Mouse (Mus musculus) kidney, embryonic 15.5 days (tissue): ENCODE results near the gene Pax7. TPM values are rescaled to one million over a fixed set of nuclear protein-coding genes. Genes with fewer than 3 reads are reported as not detected.

Source experiments
- ATAC-seq: fragments of 200-750 bp; cut with Nextera tagmentation; replicated peaks from 2 replicates; pipeline ENCODE4 v1.8.0; 2017; ENCODE audit warnings: moderate TSS enrichment; ENCODE audit not compliant: low FRiP score
- H3K27ac ChIP-seq: fragments of 300-500 bp; sonication (generic); 2 replicates; pipeline ENCODE4 v1.5.1; 2015; ENCODE audit warnings: mild to moderate bottlenecking, inconsistent platforms
- H3K27me3 ChIP-seq: fragments of 300-500 bp; sonication (generic); 2 replicates; pipeline ENCODE4 v1.6.1; 2015; ENCODE audit warnings: inconsistent platforms
- H3K36me3 ChIP-seq: fragments of 300-500 bp; sonication (generic); 2 replicates; pipeline ENCODE4 v1.6.1; 2015; ENCODE audit warnings: inconsistent platforms
- H3K4me1 ChIP-seq: fragments of 300-500 bp; sonication (generic); 2 replicates; pipeline ENCODE4 v1.6.1; 2015; ENCODE audit warnings: inconsistent platforms
- H3K4me2 ChIP-seq: fragments of 300-500 bp; sonication (generic); 2 replicates; pipeline ENCODE4 v1.6.1; 2015; ENCODE audit warnings: moderate library complexity, mild to moderate bottlenecking, inconsistent platforms
- H3K4me3 ChIP-seq: fragments of 300-500 bp; sonication (generic); replicated peaks from 2 replicates; pipeline ENCODE4 v1.5.1; 2015; ENCODE audit warnings: mild to moderate bottlenecking, inconsistent platforms
- H3K9ac ChIP-seq: fragments of 300-500 bp; sonication (generic); 2 replicates; pipeline ENCODE4 v1.6.1; 2015; ENCODE audit warnings: mild to moderate bottlenecking, inconsistent platforms
- H3K9me3 ChIP-seq: fragments of 300-500 bp; sonication (generic); replicated peaks from 2 replicates; pipeline ENCODE4 v1.6.1; 2016; ENCODE audit warnings: inconsistent platforms
- WGBS: fragments of 180-500 bp; shearing (Covaris S2); methylation state at CpG from one replicate; pipeline ENCODE4 v1.1.7; 2015; ENCODE audit warnings: mixed read lengths; 5-methylcytosine and 5-hydroxymethylcytosine counted together
- polyA plus RNA-seq: library from polyadenylated mRNA; unstranded; fragments of >200 nt; fragmentation: Nextera tagmentation; extraction: Ambion mirVana; gene quantifications from 2 replicates; pipeline ENCODE4 v1.2.1, GENCODE M21; 2015

Gene Pax7
- polyA plus RNA-seq, 1 experiment from 2014 or later, result 0.10 TPM

DNA sequence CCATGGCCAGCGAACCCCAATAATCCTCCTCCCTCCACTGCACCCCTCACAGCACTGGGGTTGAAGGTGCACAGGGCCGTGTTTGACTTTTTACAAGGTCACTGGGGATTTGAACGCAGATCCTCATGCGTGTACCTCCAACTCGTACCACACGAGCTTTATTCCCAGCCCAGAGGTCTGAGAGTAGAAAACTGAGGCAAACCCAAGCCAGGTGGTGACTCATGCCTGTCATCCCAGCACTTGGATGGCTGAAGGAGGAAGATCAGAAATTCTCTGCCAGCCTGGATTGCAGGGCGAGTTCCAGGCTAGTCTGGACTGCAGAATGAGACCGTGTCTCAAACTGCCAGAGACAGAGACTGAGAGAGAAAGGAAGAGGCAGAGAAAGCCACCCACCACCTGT, 28.4 kb downstream of the Pax7 start:
- 74% methylated on average over 8 of the region's 8 CpGs for WGBS
- Histone ChIP-seq H3K4me2 (no peak overlapping the region), H3K4me1 (peaks cover 11% of the 10 kb centered on the region), H3K4me3 (no peak overlapping the region), H3K9me3 (no peaks in the 10 kb centered on the region), H3K9ac (no peak overlapping the region), H3K27me3 (peaks cover 92% of the 10 kb centered on the region), H3K36me3 (no peaks in the 10 kb centered on the region), H3K27ac (no peak overlapping the region)
- ATAC-seq, result no peak

DNA sequence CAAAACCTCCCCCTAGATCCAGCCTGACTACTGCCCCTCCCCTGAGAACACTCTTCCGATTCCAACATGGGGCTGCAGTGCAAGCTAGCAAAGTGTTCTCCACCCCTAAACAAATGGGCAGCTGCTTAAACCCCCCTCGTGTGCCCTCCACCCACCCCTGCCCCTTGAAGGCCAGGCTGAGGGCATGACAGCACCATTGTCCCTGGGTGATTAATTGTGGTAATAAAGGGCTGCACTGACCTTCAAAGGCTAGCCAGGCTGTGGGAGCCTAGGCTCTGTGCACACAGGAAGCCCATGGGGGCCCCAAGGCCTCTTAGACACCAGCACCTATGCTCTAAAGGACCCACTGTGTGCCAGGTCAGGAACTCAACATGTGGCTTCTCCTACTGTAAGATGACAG, 29.3 kb downstream of the Pax7 start:
- Histone ChIP-seq H3K27ac (no peak overlapping the region), H3K36me3 (no peaks in the 10 kb centered on the region), H3K27me3 (peaks cover 88% of the 10 kb centered on the region), H3K4me2 (no peak overlapping the region), H3K9ac (no peak overlapping the region), H3K4me1 (peaks cover 8% of the 10 kb centered on the region; the same call in 1 of the 2 replicates), H3K4me3 (no peak overlapping the region), H3K9me3 (no peaks in the 10 kb centered on the region)
- no peak for ATAC-seq
- WGBS, result 3% methylated on average over 2 of the region's 2 CpGs

DNA sequence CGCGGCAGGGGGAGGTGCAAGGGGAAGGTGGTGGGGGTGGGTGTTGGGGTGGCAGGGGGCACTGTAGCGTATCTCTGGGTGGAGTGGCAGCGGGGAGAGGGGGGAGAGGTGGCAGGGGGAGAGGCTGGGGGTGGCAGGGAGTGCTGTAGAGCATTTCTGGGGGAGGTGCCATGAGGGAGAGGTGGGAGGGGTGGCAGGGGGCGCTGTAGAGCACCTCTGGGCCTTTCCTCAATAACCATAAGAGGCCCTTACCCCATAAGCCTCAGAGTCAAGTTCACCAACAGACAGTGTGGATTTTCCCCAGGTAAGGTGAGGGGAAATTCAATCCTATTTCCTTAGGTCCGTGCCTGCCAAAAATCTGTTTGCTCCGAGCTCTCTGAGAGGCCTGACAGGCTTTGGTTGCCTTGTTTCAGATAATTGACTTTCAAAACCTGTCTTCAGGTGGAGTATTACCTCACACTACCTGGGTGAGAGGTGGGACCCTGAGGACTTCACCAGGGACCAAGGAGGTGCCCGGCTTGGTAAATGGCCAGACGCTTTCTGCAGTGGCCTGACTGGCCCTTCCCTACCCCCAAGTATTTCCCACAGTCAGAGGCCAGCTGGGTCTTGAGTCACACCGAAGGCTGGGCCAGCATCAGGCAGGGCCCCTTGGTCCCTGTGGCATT, 33.8 kb downstream of the Pax7 start:
- Histone ChIP-seq H3K4me3 (no peak overlapping the region), H3K27ac (no peak overlapping the region), H3K4me2 (no peak overlapping the region), H3K27me3 (peaks cover 91% of the 10 kb centered on the region), H3K4me1 (peaks cover 18% of the 10 kb centered on the region; the same call in 1 of the 2 replicates), H3K36me3 (no peaks in the 10 kb centered on the region), H3K9me3 (no peaks in the 10 kb centered on the region), H3K9ac (no peak overlapping the region)
- 63% methylated on average over 10 of the region's 10 CpGs for WGBS
- no peak for ATAC-seq

DNA sequence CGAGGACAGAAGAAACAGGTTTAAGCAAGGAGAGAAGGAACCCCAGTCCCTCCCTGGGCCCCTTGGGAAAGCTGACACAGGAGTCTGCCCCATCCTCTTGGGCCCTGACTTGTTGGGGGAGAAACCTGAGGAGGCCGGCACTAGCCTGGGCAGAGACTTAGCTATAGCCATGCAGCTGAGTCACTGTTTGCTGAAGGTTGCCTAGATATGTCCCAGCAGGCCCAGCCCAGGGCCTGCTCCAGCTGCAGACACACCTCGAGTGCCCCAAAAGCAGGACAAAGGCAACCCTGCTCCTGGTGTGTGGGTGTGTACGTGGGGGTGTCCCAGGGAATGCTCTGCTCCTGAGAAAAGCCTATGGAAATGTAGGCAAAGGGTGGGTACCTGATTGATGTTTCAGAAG, 36.0 kb downstream of the Pax7 start:
- WGBS, result 36% methylated on average over 4 of the region's 4 CpGs
- no peaks in the 10 kb centered on the region for H3K36me3 ChIP-seq
- H3K4me1 ChIP-seq, result peaks cover 18% of the 10 kb centered on the region; the same call in 1 of the 2 replicates
- no peak overlapping the region for H3K4me3 ChIP-seq
- H3K27me3 ChIP-seq, result peaks cover 90% of the 10 kb centered on the region
- H3K27ac ChIP-seq, result no peak overlapping the region
- no peak overlapping the region for H3K4me2 ChIP-seq
- H3K9ac ChIP-seq, result no peak overlapping the region
- ATAC-seq, result no peak
- no peaks in the 10 kb centered on the region for H3K9me3 ChIP-seq

DNA sequence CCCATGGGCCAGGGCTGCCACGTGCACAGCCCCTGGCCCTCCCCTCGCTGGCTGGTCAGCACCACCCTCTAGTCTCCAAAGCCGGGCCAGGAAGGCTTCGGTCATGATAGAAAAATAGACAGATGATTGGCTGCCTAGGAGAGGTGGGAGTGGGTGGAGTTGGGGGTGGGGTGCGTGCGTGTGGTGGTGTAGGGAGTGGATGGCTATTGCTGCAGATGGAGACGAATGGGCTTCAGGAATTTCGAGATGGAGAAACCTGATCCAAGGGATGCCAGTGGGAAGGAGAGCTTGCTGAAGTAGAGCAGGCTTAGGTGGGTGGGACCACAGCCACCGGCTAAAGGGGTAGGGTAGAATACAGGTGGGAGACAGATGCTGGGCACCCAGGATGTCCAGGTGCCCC, 37.2 kb downstream of the Pax7 start:
- H3K27ac ChIP-seq, result no peak overlapping the region
- no peaks in the 10 kb centered on the region for H3K36me3 ChIP-seq
- H3K4me3 ChIP-seq, result no peak overlapping the region
- WGBS, result 5% methylated on average over 9 of the region's 9 CpGs
- H3K4me2 ChIP-seq, result no peak overlapping the region
- no peaks in the 10 kb centered on the region for H3K9me3 ChIP-seq
- peaks cover 27% of the 10 kb centered on the region for H3K4me1 ChIP-seq
- peaks cover 90% of the 10 kb centered on the region for H3K27me3 ChIP-seq
- H3K9ac ChIP-seq, result no peak overlapping the region
- ATAC-seq, result 0 out of 2 replicates have a peak, but pooled peaks have one; percentile 16

DNA sequence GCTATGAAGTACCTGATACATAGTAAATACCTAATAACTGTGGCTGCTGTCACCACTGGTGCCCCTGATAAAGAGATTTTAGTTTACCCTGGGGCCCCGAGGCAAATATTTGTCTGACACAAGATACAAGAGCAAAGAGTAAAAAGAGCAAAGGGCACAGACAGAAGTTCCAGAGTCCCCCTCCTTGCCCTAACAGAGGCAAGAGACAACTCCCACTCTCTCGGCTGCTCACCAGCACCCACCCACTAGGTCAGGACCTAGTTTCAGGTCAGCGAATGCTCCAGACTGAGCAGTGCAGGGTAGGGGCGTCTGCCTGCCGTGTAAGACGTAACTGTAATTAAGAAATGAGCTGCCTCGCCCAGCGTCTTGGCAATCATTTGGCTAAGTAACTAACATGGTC, 42.2 kb downstream of the Pax7 start:
- Histone ChIP-seq H3K27ac (no peak overlapping the region), H3K9ac (no peak overlapping the region), H3K36me3 (no peaks in the 10 kb centered on the region), H3K27me3 (peaks cover 88% of the 10 kb centered on the region), H3K4me2 (0 out of 2 replicates have a peak overlapping the region, but pooled peaks have one; percentile 12), H3K4me3 (no peak overlapping the region), H3K4me1 (peaks cover 19% of the 10 kb centered on the region), H3K9me3 (no peaks in the 10 kb centered on the region)
- ATAC-seq, result no peak
- WGBS, result 9% methylated on average over 8 of the region's 8 CpGs

DNA sequence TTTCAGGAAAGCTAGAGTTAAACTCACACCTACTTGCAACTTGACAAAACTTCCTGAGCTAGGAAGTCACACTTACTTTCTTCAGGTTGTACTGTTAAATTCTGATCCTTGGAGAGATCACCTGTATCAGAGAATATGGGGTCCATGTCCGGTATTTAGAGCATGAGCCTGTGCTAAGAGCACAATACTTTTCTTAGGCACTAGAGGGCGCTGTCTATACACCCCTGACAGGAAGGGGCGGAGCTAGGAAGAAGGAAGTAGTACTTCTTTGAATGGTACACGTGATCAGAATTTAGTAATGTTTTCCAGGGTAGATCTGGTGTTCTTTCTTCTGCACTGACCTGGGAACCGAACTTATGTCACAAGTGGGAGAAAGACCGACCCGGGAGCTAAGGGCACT, 43.6 kb downstream of the Pax7 start:
- no peak overlapping the region for H3K27ac ChIP-seq
- peaks cover 16% of the 10 kb centered on the region for H3K4me1 ChIP-seq
- H3K9ac ChIP-seq, result no peak overlapping the region
- H3K4me3 ChIP-seq, result no peak overlapping the region
- no peak for ATAC-seq
- H3K36me3 ChIP-seq, result no peaks in the 10 kb centered on the region
- no peaks in the 10 kb centered on the region for H3K9me3 ChIP-seq
- WGBS, result 77% methylated on average over 7 of the region's 7 CpGs
- H3K27me3 ChIP-seq, result peaks cover 81% of the 10 kb centered on the region
- H3K4me2 ChIP-seq, result no peak overlapping the region

DNA sequence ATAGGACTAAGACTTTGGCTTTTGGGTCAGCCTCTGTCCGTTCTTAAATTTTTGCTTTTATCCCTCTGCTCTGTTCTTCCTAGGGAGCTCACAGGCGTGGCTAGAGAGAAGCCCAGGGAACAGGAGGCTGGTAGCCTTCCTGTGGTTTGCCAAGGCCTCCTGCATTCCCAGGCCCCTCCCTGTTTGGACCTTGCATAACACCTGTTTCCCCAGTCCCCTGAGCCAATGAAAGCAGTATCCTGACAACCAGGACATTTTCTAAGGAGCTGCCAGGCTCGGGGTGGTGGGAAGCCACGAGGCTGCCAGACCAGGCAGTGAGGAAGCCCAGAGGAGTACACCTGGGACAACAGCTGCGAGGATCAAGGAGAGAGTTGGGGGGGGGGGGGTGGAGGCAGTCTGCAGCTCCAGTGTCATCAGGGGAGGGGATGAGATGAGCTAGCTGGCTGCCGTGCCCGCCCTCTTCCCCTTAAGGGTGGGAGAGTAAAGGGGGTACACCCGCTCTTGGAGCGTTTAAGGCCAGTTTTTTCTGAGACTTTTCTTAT, 50.3 kb downstream of the Pax7 start:
- Histone ChIP-seq H3K36me3 (no peaks in the 10 kb centered on the region), H3K9ac (no peak overlapping the region), H3K4me3 (no peak overlapping the region), H3K27me3 (peaks cover 73% of the 10 kb centered on the region), H3K4me2 (no peak overlapping the region), H3K4me1 (no peaks in the 10 kb centered on the region), H3K27ac (no peak overlapping the region), H3K9me3 (no peaks in the 10 kb centered on the region)
- no peak for ATAC-seq
- 56% methylated on average over 9 of the region's 9 CpGs for WGBS

DNA sequence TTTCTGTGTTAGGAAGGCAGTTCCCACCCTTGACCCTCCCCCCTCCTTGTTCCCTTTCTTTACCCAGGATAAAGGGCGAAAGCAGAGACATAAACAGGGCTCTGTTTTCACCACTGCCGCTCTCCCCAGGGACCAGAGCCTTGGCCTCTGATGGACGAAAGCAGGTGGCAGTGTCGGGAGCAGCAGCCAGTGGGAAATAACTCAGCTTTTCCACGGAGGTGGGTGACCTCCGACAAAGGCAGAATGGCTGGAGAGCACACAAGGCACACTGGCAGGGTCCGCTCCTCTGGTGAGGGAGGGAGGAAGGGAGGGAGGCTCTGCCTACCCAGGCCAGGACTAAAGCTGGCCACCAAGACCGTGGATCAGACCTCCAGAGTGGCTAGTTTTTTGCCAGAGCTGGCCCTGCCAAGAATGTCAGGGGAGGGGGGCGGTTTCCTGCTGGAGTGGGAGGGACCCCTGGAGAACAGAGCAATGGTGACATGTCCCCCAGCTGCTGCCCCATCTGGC, 62.1 kb downstream of the Pax7 start:
- 10% methylated on average over 9 of the region's 9 CpGs for WGBS
- no peak for ATAC-seq
- Histone ChIP-seq H3K4me3 (no peak overlapping the region), H3K4me2 (no peak overlapping the region), H3K36me3 (no peaks in the 10 kb centered on the region), H3K4me1 (peaks cover 9% of the 10 kb centered on the region), H3K9ac (no peak overlapping the region), H3K27me3 (peaks cover 82% of the 10 kb centered on the region), H3K27ac (no peak overlapping the region), H3K9me3 (no peaks in the 10 kb centered on the region)

DNA sequence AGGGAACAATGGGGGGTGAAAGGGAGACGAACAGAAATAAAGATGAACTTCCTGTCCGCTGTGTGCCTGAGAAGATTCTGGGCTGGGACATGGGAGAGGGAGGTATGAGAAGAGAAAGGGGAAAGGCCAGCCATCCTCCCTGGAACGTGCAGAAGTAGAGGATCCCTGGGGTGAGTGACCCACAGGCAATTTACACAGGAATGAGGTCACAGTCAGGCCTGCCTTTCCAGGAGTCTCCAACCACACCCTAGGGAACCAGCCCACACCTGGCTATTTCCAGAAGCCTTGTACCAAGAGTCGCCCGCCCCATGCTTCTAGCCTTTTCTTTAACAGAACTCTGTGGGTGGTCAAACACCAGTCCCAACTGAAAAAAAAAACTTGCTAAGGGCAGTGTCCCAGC, 65.5 kb downstream of the Pax7 start:
- Histone ChIP-seq H3K36me3 (no peaks in the 10 kb centered on the region), H3K9ac (no peak overlapping the region), H3K4me1 (peaks cover 9% of the 10 kb centered on the region), H3K4me3 (no peak overlapping the region), H3K9me3 (no peaks in the 10 kb centered on the region), H3K4me2 (no peak overlapping the region), H3K27me3 (peaks cover 97% of the 10 kb centered on the region), H3K27ac (no peak overlapping the region)
- 35% methylated on average over 5 of the region's 5 CpGs for WGBS
- ATAC-seq, result no peak

DNA sequence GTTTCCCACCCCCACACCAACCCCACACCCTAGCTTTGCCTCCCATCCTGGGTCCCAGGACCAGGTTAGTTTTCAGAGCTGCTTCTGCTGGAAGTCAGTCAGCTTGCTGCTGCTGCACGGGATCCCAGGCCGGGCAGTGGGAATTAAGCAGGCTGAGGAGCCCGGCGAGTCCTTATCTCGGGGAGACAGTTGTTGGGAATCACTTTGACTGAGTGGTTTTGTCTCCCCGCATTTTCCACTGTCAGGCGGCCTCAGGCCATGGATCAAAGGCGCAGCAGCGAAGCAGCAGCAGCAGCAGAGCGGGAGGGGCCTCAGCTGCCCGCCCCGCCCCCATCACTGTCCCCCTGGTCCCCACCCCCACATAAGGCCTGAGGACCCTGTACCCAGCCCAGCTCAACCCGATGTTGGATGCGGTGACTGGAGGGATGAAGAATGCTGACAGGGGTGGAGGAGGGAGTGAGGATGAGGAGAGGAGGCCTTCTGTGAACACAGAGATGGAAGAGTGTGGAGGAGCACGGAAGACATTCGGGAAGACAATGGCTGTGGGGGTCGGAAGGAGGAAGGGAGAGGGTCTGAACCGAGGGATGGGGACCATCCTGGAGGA, 66.1 kb downstream of the Pax7 start:
- Histone ChIP-seq H3K27me3 (peaks cover 97% of the 10 kb centered on the region), H3K4me2 (no peak overlapping the region), H3K36me3 (no peaks in the 10 kb centered on the region), H3K27ac (no peak overlapping the region), H3K9me3 (no peaks in the 10 kb centered on the region), H3K4me1 (peaks cover 9% of the 10 kb centered on the region), H3K9ac (no peak overlapping the region), H3K4me3 (no peak overlapping the region)
- WGBS, result 6% methylated on average over 18 of the region's 18 CpGs
- ATAC-seq, result no peak

DNA sequence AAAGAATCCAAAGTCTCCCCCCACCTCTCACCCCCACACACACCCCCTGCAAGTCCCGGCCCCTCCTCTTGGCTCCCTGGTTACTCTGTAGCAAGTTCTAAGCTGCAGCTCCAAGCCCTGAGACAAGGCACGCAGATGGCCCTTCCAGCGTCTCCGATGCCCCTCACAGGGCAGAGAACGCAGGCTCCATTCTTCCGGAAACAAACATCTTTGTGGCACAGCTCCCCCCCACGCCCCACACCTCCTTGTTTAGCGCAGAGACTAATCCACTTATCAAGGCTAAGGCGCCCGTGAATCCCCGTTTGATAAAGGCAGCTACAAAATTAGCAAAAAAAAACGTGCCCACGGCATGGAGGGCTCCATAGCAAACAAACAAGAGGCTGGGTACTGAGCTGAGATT, 71.4 kb downstream of the Pax7 start:
- H3K27me3 ChIP-seq, result peaks cover 92% of the 10 kb centered on the region
- WGBS, result 27% methylated on average over 13 of the region's 13 CpGs
- ATAC-seq, result no peak
- no peak overlapping the region for H3K9ac ChIP-seq
- H3K9me3 ChIP-seq, result no peaks in the 10 kb centered on the region
- H3K36me3 ChIP-seq, result no peaks in the 10 kb centered on the region
- H3K4me2 ChIP-seq, result no peak overlapping the region
- peaks cover 2% of the 10 kb centered on the region for H3K4me1 ChIP-seq
- no peak overlapping the region for H3K27ac ChIP-seq
- H3K4me3 ChIP-seq, result no peak overlapping the region
